Mouse (Mus musculus): ENCODE data around the gene Elovl5. TPM values are rescaled to one million over a fixed set of nuclear protein-coding genes. Genes with fewer than 3 reads are reported as not detected.
A peak's percentile ranks its signal among the peaks of the same experiment; 100 is the strongest.

The Elovl5 gene
- polyA plus RNA-seq, 2 experiments = 59.1 to 72.7 TPM

- TF ChIP-seq POLR2A (IDR thresholded peaks at IDR 0.05; ENCODE audit: borderline replicate concordance, extremely low read depth, insufficient read depth, insufficient read length) = no peak
- H3K36me3 ChIP-seq (ENCODE audit: control insufficient read depth, insufficient read depth, low read length) = no peaks in the 10 kb centered on the region
- 89% methylated on average over 10 of the region's 10 CpGs for WGBS
- no peak overlapping the region for H3K9ac ChIP-seq (ENCODE audit: low read depth, low read length, severe bottlenecking)
- no peak for DNase-seq (ENCODE audit: low spot score)
- no peak overlapping the region for H3K27ac ChIP-seq (replicated peaks; ENCODE audit: low read depth, low read length)
- no peaks in the 10 kb centered on the region for H3K9me3 ChIP-seq (ENCODE audit: control insufficient read depth, low read length)
- H3K27me3 ChIP-seq (ENCODE audit: control insufficient read depth, insufficient read depth, low read length) = no peaks in the 10 kb centered on the region
- H3K4me2 ChIP-seq (replicated peaks; ENCODE audit: low read depth, low read length, severe bottlenecking) = no peak overlapping the region
- H3K4me1 ChIP-seq (ENCODE audit: control insufficient read depth, insufficient read depth, low read length) = peaks cover 26% of the 10 kb centered on the region
- no peak overlapping the region for H3K4me3 ChIP-seq (replicated peaks; ENCODE audit: low read length)
- ATAC-seq (ENCODE audit: low FRiP score, low read depth) = no peak
Measured at GRCm38 (mm10) chr9:77942411-77942810, 25.2 kb downstream of the Elovl5 start.

- WGBS = 97% methylated on average over 2 of the region's 2 CpGs
- Histone ChIP-seq H3K36me3 (ENCODE audit: control insufficient read depth, insufficient read depth, low read length) (no peaks in the 10 kb centered on the region), H3K9ac (ENCODE audit: low read depth, low read length, severe bottlenecking) (no peak overlapping the region), H3K27ac (replicated peaks; ENCODE audit: low read depth, low read length) (no peak overlapping the region), H3K4me1 (ENCODE audit: control insufficient read depth, insufficient read depth, low read length) (peaks cover 24% of the 10 kb centered on the region), H3K27me3 (ENCODE audit: control insufficient read depth, insufficient read depth, low read length) (no peaks in the 10 kb centered on the region), H3K9me3 (ENCODE audit: control insufficient read depth, low read length) (no peaks in the 10 kb centered on the region), H3K4me3 (replicated peaks; ENCODE audit: low read length) (no peak overlapping the region), H3K4me2 (replicated peaks; ENCODE audit: low read depth, low read length, severe bottlenecking) (no peak overlapping the region)
- no peak for DNase-seq (ENCODE audit: low spot score)
- no peak for ATAC-seq (ENCODE audit: low FRiP score, low read depth)
- no peak for TF ChIP-seq POLR2A (IDR thresholded peaks at IDR 0.05; ENCODE audit: borderline replicate concordance, extremely low read depth, insufficient read depth, insufficient read length)
Measured at GRCm38 (mm10) chr9:77943316-77943715, 26.2 kb downstream of the Elovl5 start.

GRCm38 (mm10) chr9:77944195-77944594 lies 27.0 kb downstream of the Elovl5 start:
- no peak for ATAC-seq (ENCODE audit: low FRiP score, low read depth)

GRCm38 (mm10) chr9:77945792-77946666 lies 28.9 kb downstream of the Elovl5 start:
- peak; percentile 40 for DNase-seq (ENCODE audit: low spot score)
- Histone ChIP-seq H3K4me1 (ENCODE audit: control insufficient read depth, insufficient read depth, low read length) (peaks cover 11% of the 10 kb centered on the region), H3K36me3 (ENCODE audit: control insufficient read depth, insufficient read depth, low read length) (no peaks in the 10 kb centered on the region), H3K4me2 (replicated peaks; ENCODE audit: low read depth, low read length, severe bottlenecking) (no peak overlapping the region), H3K27ac (replicated peaks; ENCODE audit: low read depth, low read length) (no peak overlapping the region), H3K9ac (ENCODE audit: low read depth, low read length, severe bottlenecking) (no peak overlapping the region), H3K27me3 (ENCODE audit: control insufficient read depth, insufficient read depth, low read length) (no peaks in the 10 kb centered on the region), H3K9me3 (ENCODE audit: control insufficient read depth, low read length) (no peaks in the 10 kb centered on the region), H3K4me3 (replicated peaks; ENCODE audit: low read length) (no peak overlapping the region)
- TF ChIP-seq POLR2A (IDR thresholded peaks at IDR 0.05; ENCODE audit: borderline replicate concordance, extremely low read depth, insufficient read depth, insufficient read length) = no peak
- peak; percentile 65; the same call in 1 of the 2 replicates for ATAC-seq (ENCODE audit: low FRiP score, low read depth)
- WGBS = 57% methylated on average over 6 of the region's 6 CpGs

More at GRCm38 (mm10) chr9:77944195-77944594, 27.0 kb downstream of the Elovl5 start:
- Histone ChIP-seq H3K4me3 (replicated peaks; ENCODE audit: low read length) (no peak overlapping the region), H3K9ac (ENCODE audit: low read depth, low read length, severe bottlenecking) (no peak overlapping the region), H3K4me1 (ENCODE audit: control insufficient read depth, insufficient read depth, low read length) (peaks cover 17% of the 10 kb centered on the region), H3K27me3 (ENCODE audit: control insufficient read depth, insufficient read depth, low read length) (no peaks in the 10 kb centered on the region), H3K27ac (replicated peaks; ENCODE audit: low read depth, low read length) (no peak overlapping the region), H3K36me3 (ENCODE audit: control insufficient read depth, insufficient read depth, low read length) (no peaks in the 10 kb centered on the region), H3K9me3 (ENCODE audit: control insufficient read depth, low read length) (no peaks in the 10 kb centered on the region), H3K4me2 (replicated peaks; ENCODE audit: low read depth, low read length, severe bottlenecking) (no peak overlapping the region)
- no peak for DNase-seq (ENCODE audit: low spot score)
- WGBS = 90% methylated on average over 3 of the region's 3 CpGs
- no peak for TF ChIP-seq POLR2A (IDR thresholded peaks at IDR 0.05; ENCODE audit: borderline replicate concordance, extremely low read depth, insufficient read depth, insufficient read length)

- no peak overlapping the region for H3K9ac ChIP-seq (ENCODE audit: low read depth, low read length, severe bottlenecking)
- H3K4me3 ChIP-seq (replicated peaks; ENCODE audit: low read length) = no peak overlapping the region
- ATAC-seq (ENCODE audit: low FRiP score, low read depth) = no peak
- no peak overlapping the region for H3K27ac ChIP-seq (replicated peaks; ENCODE audit: low read depth, low read length)
- H3K4me1 ChIP-seq (ENCODE audit: control insufficient read depth, insufficient read depth, low read length) = peaks cover 14% of the 10 kb centered on the region
- no peaks in the 10 kb centered on the region for H3K9me3 ChIP-seq (ENCODE audit: control insufficient read depth, low read length)
- 84% methylated on average over 2 of the region's 2 CpGs for whole genome bisulfite sequencing
- H3K4me2 ChIP-seq (replicated peaks; ENCODE audit: low read depth, low read length, severe bottlenecking) = no peak overlapping the region
- no peak for TF ChIP-seq POLR2A (IDR thresholded peaks at IDR 0.05; ENCODE audit: borderline replicate concordance, extremely low read depth, insufficient read depth, insufficient read length)
- no peaks in the 10 kb centered on the region for H3K27me3 ChIP-seq (ENCODE audit: control insufficient read depth, insufficient read depth, low read length)
- no peaks in the 10 kb centered on the region for H3K36me3 ChIP-seq (ENCODE audit: control insufficient read depth, insufficient read depth, low read length)
- no peak for DNase-seq (ENCODE audit: low spot score)
Measured at GRCm38 (mm10) chr9:77948214-77948613, 31.1 kb downstream of the Elovl5 start.
